Comparison of ENCODE assay signal across 8 mouse cellular contexts in the genomic region with DNA sequence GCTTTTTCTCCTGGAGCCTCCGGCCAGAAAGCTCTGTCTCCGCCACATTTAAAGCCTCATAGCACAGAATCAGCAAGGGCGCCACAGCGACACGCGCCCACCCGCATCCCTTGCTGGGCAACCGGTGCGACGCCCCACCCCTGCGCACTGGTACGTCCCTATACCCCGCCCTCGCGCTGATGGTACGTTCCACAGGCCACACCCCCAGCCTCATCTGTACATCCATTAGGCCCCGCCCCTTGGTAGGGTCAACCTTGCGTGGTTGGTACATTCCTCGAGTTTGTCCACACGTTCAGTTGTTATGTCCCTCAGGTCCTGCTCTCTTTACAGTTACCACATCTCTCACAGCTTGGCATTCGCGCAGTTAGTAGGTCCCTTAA. TPM values are rescaled to one million over a fixed set of nuclear protein-coding genes. Genes with fewer than 3 reads are reported as not detected.
ATAC-seq and TF ChIP-seq lines count a peak whose summit lies in the region.

TSS of gene Rita1 (minus strand) at position 148 of the 380 bp plus-strand sequence.
TSS of gene Ddx54 (plus strand) at position 298 of the 380 bp plus-strand sequence.

- peaks cover 5% of the 10 kb centered on the region; the same call in 1 of the 2 replicates for H3K9me3 ChIP-seq in heart, embryonic 12.5 days (replicated peaks)
- peaks cover 4% of the 10 kb centered on the region; the same call in 1 of the 2 replicates for H3K9me3 ChIP-seq in kidney, embryonic 16.5 days (ENCODE audit: low read length)
- H3K9me3 ChIP-seq in limb, embryonic 15.5 days, result no peaks in the 10 kb centered on the region
- no peaks in the 10 kb centered on the region for H3K9me3 ChIP-seq in midbrain, embryonic 16.5 days (replicated peaks; ENCODE audit: control insufficient read depth, low read length, poor library complexity, severe bottlenecking)
- no peaks in the 10 kb centered on the region for H3K9me3 ChIP-seq in stomach, embryonic 14.5 days (ENCODE audit: control insufficient read depth, low read depth, low read length)

- no peak for TF ChIP-seq CTCF in C2C12 (IDR thresholded peaks at IDR 0.05; ENCODE audit: control insufficient read depth, insufficient read depth, insufficient read length)

- H3K36me3 ChIP-seq in C2C12 (ENCODE audit: control insufficient read depth, insufficient read depth), result no peaks in the 10 kb centered on the region
- H3K36me3 ChIP-seq in heart, embryonic 12.5 days, result peaks cover 35% of the 10 kb centered on the region
- H3K36me3 ChIP-seq in kidney, embryonic 16.5 days (ENCODE audit: insufficient read depth, low read length), result peaks cover 18% of the 10 kb centered on the region
- peaks cover 35% of the 10 kb centered on the region for H3K36me3 ChIP-seq in limb, embryonic 15.5 days
- H3K36me3 ChIP-seq in midbrain, embryonic 16.5 days (ENCODE audit: control insufficient read depth, insufficient read depth, low read length), result peaks cover 5% of the 10 kb centered on the region
- peaks cover 5% of the 10 kb centered on the region; the same call in 1 of the 2 replicates for H3K36me3 ChIP-seq in stomach, embryonic 14.5 days (ENCODE audit: control insufficient read depth, insufficient read depth, low read length)

- peak within 1 kb of the TSS; percentile 82 for H3K9ac ChIP-seq in heart, embryonic 12.5 days
- H3K9ac ChIP-seq in kidney, embryonic 16.5 days (replicated peaks; ENCODE audit: low read length), result peak within 1 kb of the TSS; percentile 77
- peak within 1 kb of the TSS; percentile 55 for H3K9ac ChIP-seq in limb, embryonic 15.5 days
- peak within 1 kb of the TSS; percentile 72 for H3K9ac ChIP-seq in midbrain, embryonic 16.5 days (ENCODE audit: low read depth, low read length)
- peak within 1 kb of the TSS; percentile 67 for H3K9ac ChIP-seq in stomach, embryonic 14.5 days (replicated peaks; ENCODE audit: low read depth, low read length)

- peaks cover 8% of the 10 kb centered on the region; the same call in 1 of the 2 replicates for H3K4me1 ChIP-seq in brown adipose tissue, adult 24 weeks (ENCODE audit: control insufficient read depth, insufficient read depth, insufficient read length, low read length)
- peaks cover 18% of the 10 kb centered on the region for H3K4me1 ChIP-seq in heart, embryonic 12.5 days (replicated peaks)
- peaks cover 14% of the 10 kb centered on the region for H3K4me1 ChIP-seq in kidney, embryonic 16.5 days (ENCODE audit: insufficient read depth, low read length)
- peaks cover 17% of the 10 kb centered on the region for H3K4me1 ChIP-seq in limb, embryonic 15.5 days
- peaks cover 15% of the 10 kb centered on the region for H3K4me1 ChIP-seq in midbrain, embryonic 16.5 days (ENCODE audit: control insufficient read depth, insufficient read depth, low read length)
- peaks cover 12% of the 10 kb centered on the region for H3K4me1 ChIP-seq in stomach, embryonic 14.5 days (ENCODE audit: control insufficient read depth, insufficient read depth, low read length)

- peaks cover 33% of the 10 kb centered on the region for H3K79me3 ChIP-seq in C2C12 (ENCODE audit: low read depth)

- WGBS in heart, embryonic 12.5 days, result 0% methylated on average over 22 of the region's 22 CpGs
- under 1% methylated on average over 22 of the region's 22 CpGs for WGBS in kidney, embryonic 16.5 days
- under 1% methylated on average over 22 of the region's 22 CpGs for WGBS in limb, embryonic 15.5 days
- WGBS in midbrain, embryonic 16.5 days, result under 1% methylated on average over 22 of the region's 22 CpGs
- under 1% methylated on average over 22 of the region's 22 CpGs for WGBS in stomach, embryonic 14.5 days

- peaks cover 58% of the 10 kb centered on the region for H3K79me2 ChIP-seq in C2C12 (ENCODE audit: control insufficient read depth, insufficient read depth)

- H3K27ac ChIP-seq in brown adipose tissue, adult 24 weeks (replicated peaks; ENCODE audit: low read depth, low read length), result peak within 1 kb of the TSS; percentile 98
- peak within 1 kb of the TSS; percentile 69 for H3K27ac ChIP-seq in heart, embryonic 12.5 days (ENCODE audit: poor library complexity, severe bottlenecking)
- H3K27ac ChIP-seq in kidney, embryonic 16.5 days (ENCODE audit: low read length), result peak within 1 kb of the TSS; percentile 89
- peak within 1 kb of the TSS; percentile 89 for H3K27ac ChIP-seq in limb, embryonic 15.5 days
- peak within 1 kb of the TSS; percentile 92 for H3K27ac ChIP-seq in midbrain, embryonic 16.5 days (ENCODE audit: low read length)
- peak within 1 kb of the TSS; percentile 66; the same call in 1 of the 2 replicates for H3K27ac ChIP-seq in stomach, embryonic 14.5 days (ENCODE audit: low read length)

- peak within 1 kb of the TSS; percentile 65 for H3K4me3 ChIP-seq in C2C12 (ENCODE audit: insufficient read depth, poor library complexity, severe bottlenecking)
- H3K4me3 ChIP-seq in brown adipose tissue, adult 24 weeks (ENCODE audit: insufficient read depth, low read depth, low read length), result peak within 1 kb of the TSS; percentile 85
- peak within 1 kb of the TSS; percentile 69 for H3K4me3 ChIP-seq in heart, embryonic 12.5 days
- H3K4me3 ChIP-seq in kidney, embryonic 16.5 days (ENCODE audit: low read length), result peak within 1 kb of the TSS; percentile 74
- H3K4me3 ChIP-seq in limb, embryonic 15.5 days, result peak within 1 kb of the TSS; percentile 71
- H3K4me3 ChIP-seq in midbrain, embryonic 16.5 days (ENCODE audit: low read depth, low read length), result peak within 1 kb of the TSS; percentile 64
- peak within 1 kb of the TSS; percentile 57 for H3K4me3 ChIP-seq in stomach, embryonic 14.5 days (ENCODE audit: low read depth, low read length)

- peak; percentile 78 for ATAC-seq in erythroid progenitor cell, adult 5-6 weeks (replicated peaks; ENCODE audit: low FRiP score, poor library complexity, severe bottlenecking)
- peak; percentile 90 for ATAC-seq in heart, embryonic 12.5 days (ENCODE audit: insufficient number of reproducible peaks, low FRiP score)
- peak; percentile 83 for ATAC-seq in kidney, embryonic 16.5 days (ENCODE audit: low FRiP score, low TSS enrichment)
- ATAC-seq in limb, embryonic 15.5 days (ENCODE audit: insufficient number of reproducible peaks, low FRiP score, low TSS enrichment, low read depth), result peak; percentile 85
- ATAC-seq in midbrain, embryonic 16.5 days, result peak; percentile 85
- peak; percentile 84 for ATAC-seq in stomach, embryonic 14.5 days (ENCODE audit: insufficient number of reproducible peaks, insufficient read depth, low FRiP score, low read depth)

- peak within 1 kb of the TSS; percentile 99 for H3ac ChIP-seq in C2C12 (ENCODE audit: control insufficient read depth, insufficient read length, low read depth)

- H3K27me3 ChIP-seq in C2C12 (ENCODE audit: control insufficient read depth, insufficient read depth, insufficient read length), result no peaks in the 10 kb centered on the region
- H3K27me3 ChIP-seq in heart, embryonic 12.5 days (replicated peaks), result no peaks in the 10 kb centered on the region
- no peaks in the 10 kb centered on the region for H3K27me3 ChIP-seq in kidney, embryonic 16.5 days (ENCODE audit: insufficient read depth, low read length)
- no peaks in the 10 kb centered on the region for H3K27me3 ChIP-seq in limb, embryonic 15.5 days
- no peaks in the 10 kb centered on the region for H3K27me3 ChIP-seq in midbrain, embryonic 16.5 days (ENCODE audit: control insufficient read depth, insufficient read depth, low read depth, low read length)
- H3K27me3 ChIP-seq in stomach, embryonic 14.5 days (ENCODE audit: control insufficient read depth, insufficient read depth, low read length), result no peaks in the 10 kb centered on the region

- H3K4me2 ChIP-seq in heart, embryonic 12.5 days, result peak within 1 kb of the TSS; percentile 95
- H3K4me2 ChIP-seq in kidney, embryonic 16.5 days (replicated peaks; ENCODE audit: low read depth, low read length), result peak within 1 kb of the TSS; percentile 94
- peak within 1 kb of the TSS; percentile 79 for H3K4me2 ChIP-seq in limb, embryonic 15.5 days
- peak within 1 kb of the TSS; percentile 81 for H3K4me2 ChIP-seq in midbrain, embryonic 16.5 days (ENCODE audit: low read length)
- H3K4me2 ChIP-seq in stomach, embryonic 14.5 days (replicated peaks; ENCODE audit: low read depth, low read length), result peak within 1 kb of the TSS; percentile 92

TF ChIP-seq in C2C12, 6 proteins besides CTCF, POLR2A, EP300 and RAD21 (continues in another document):
- TF ChIP-seq MYOD1 (IDR thresholded peaks at IDR 0.05; ENCODE audit: control insufficient read depth, insufficient read length, low read depth) (no peak), MYOG (IDR thresholded peaks at IDR 0.05; ENCODE audit: control insufficient read depth, extremely low read depth, insufficient read length) (no peak), CEBPB (IDR thresholded peaks at IDR 0.05; ENCODE audit: low read depth) (no peak), MAX (IDR thresholded peaks at IDR 0.05) (no peak), FOSL1 (IDR thresholded peaks at IDR 0.05; ENCODE audit: insufficient read depth, low read length, poor library complexity, severe bottlenecking) (no peak)

RNA-seq across cellular contexts. Expression of gene Rita1, which starts in this region (rescaled TPM):
- polyA plus RNA-seq in C2C12 (2012; fragmentation: generic; extraction: Trizol), result 17.2 TPM
- polyA plus RNA-seq in brown adipose tissue, adult 24 weeks (2012; ENCODE audit: insufficient read depth, insufficient read length, missing spikeins), result 11.3 and 15.3 TPM in 2 replicates
- total RNA-seq in erythroid progenitor cell, adult 5-6 weeks (2015; ENCODE audit: low replicate concordance), result 0.72 TPM in 1 of 2 replicates, not detected in the other
- 3.9 TPM in 1 of 2 replicates, not detected in the other for total RNA-seq in erythroid progenitor cell, adult 5-6 weeks (2017; ENCODE audit: low replicate concordance)
- polyA plus RNA-seq in heart, embryonic 12.5 days (2016; fragmentation: Nextera tagmentation; extraction: Ambion mirVana), result 9.1 and 10.8 TPM in 2 replicates
- polyA plus RNA-seq in kidney, embryonic 16.5 days (2015; fragmentation: Nextera tagmentation; extraction: Ambion mirVana), result 18.0 and 18.4 TPM in 2 replicates
- polyA plus RNA-seq in limb, embryonic 15.5 days (2015; fragmentation: Nextera tagmentation; extraction: Ambion mirVana), result 13.8 TPM in 2 replicates
- polyA plus RNA-seq in midbrain, embryonic 16.5 days (2015; fragmentation: Nextera tagmentation; extraction: Ambion mirVana), result 27.2 and 33.1 TPM in 2 replicates
- 8.4 and 9.0 TPM in 2 replicates for polyA plus RNA-seq in stomach, embryonic 14.5 days (2014; fragmentation: Nextera tagmentation; extraction: Ambion mirVana)

RNA-seq across cellular contexts. Expression of gene Ddx54, which starts in this region (rescaled TPM):
- polyA plus RNA-seq in C2C12 (2012; fragmentation: generic; extraction: Trizol), result 50.2 TPM
- polyA plus RNA-seq in brown adipose tissue, adult 24 weeks (2012; ENCODE audit: insufficient read depth, insufficient read length, missing spikeins), result 10.3 and 13.0 TPM in 2 replicates
- 1.1 and 1.3 TPM in 2 replicates for total RNA-seq in erythroid progenitor cell, adult 5-6 weeks (2015; ENCODE audit: low replicate concordance)
- 6.4 and 8.1 TPM in 2 replicates for total RNA-seq in erythroid progenitor cell, adult 5-6 weeks (2017; ENCODE audit: low replicate concordance)
- polyA plus RNA-seq in heart, embryonic 12.5 days (2016; fragmentation: Nextera tagmentation; extraction: Ambion mirVana), result 38.7 and 38.8 TPM in 2 replicates
- polyA plus RNA-seq in kidney, embryonic 16.5 days (2015; fragmentation: Nextera tagmentation; extraction: Ambion mirVana), result 53.7 and 54.8 TPM in 2 replicates
- polyA plus RNA-seq in limb, embryonic 15.5 days (2015; fragmentation: Nextera tagmentation; extraction: Ambion mirVana), result 39.4 and 41.7 TPM in 2 replicates
- 38.7 and 39.9 TPM in 2 replicates for polyA plus RNA-seq in midbrain, embryonic 16.5 days (2015; fragmentation: Nextera tagmentation; extraction: Ambion mirVana)
- polyA plus RNA-seq in stomach, embryonic 14.5 days (2014; fragmentation: Nextera tagmentation; extraction: Ambion mirVana), result 27.1 and 30.7 TPM in 2 replicates

Comparison
In these comparisons a context has a peak if more than half of its experiments do, and no peak if none do; other contexts are left out.
1. Peak in every context shown above with its lines: ATAC-seq, H3K4me3 ChIP-seq and H3K27ac ChIP-seq.